Mouse (Mus musculus): ENCODE measurements at regions not wholly inside any gene's neighbourhood (a gene's known extent, or its start where the extent isn't known, plus 50 kb on each side); places are given as distances from the start of the nearest gene placed in this dataset.
"Not testable (repeated sequence)": the region's sequence is repeated elsewhere in the genome, so short reads cannot be mapped to it uniquely, and the experiment has no call there.

DNA sequence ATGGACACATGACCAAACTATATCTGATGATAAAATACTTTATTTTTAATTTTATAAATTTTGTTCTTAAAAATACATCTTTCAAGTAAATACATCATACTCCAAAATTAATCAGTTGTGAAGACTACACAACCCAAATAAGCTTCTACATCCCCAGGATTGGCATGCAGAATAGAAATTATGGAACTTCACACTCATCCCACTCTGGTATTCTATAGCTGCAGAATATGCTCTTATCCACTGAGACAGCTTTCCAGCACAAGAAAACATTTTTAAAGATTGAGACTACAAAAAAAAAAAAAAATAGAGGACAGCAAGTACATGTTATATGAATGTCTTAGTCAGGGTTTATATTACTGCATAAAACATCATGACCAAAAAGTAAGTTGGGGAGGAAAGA lies 94.4 kb downstream of the Gm11232 start:
- DNase-seq = no peak

DNA sequence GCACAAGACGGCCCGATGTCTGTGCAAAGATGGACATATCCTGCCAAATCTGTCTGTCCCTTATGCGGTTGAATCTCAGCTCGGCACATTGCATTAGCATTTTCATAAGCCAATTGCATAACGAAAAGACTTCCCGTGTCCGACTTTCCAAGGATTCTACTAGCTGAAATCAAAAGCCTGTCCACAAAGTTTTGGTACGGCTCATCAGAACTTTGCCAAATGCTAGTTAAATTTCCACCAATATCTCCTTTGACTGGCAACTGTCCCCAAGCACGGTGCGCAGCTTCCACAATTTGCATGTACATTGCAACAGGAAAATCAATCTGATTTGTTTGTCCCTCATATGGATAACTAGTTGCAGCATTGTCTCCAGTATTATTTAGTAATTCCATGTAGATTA lies 117.2 kb downstream of the Gm11232 start:
- DNase-seq = no peak

- no peak for DNase-seq
Observed at GRCm38 (mm10) chr4:71627088-71627487, 130.7 kb downstream of the Gm11232 start.

- DNase-seq = no peak
Observed at GRCm38 (mm10) chr4:71626626-71627025, 131.1 kb downstream of the Gm11232 start.

GRCm38 (mm10) chr4:71624771-71625170 lies 133.0 kb downstream of the Gm11232 start:
- DNase-seq = no peak

- DNase-seq = no peak
Observed at GRCm38 (mm10) chr4:71613720-71614119, 144.0 kb downstream of the Gm11232 start.

DNA sequence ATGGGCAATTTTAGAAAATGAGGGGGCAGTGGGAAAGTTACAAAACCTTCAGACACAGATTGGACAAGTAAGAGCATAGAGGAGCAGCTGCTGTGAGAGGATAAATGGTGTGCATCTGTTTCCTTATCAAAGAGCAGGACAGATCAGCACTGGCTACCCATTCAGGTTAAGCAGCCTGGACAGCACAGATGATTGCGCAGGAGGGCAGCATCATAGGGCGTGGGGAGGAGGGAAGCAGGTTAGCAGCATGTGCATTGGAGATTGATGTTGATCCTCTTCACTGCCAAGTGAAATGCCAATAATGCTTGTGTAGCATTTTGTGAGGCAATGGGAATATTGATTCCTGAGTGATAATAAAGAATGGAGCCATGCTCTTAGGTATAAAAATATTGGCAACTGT lies 171.9 kb downstream of the Gm11232 start:
- no peak for DNase-seq

DNA sequence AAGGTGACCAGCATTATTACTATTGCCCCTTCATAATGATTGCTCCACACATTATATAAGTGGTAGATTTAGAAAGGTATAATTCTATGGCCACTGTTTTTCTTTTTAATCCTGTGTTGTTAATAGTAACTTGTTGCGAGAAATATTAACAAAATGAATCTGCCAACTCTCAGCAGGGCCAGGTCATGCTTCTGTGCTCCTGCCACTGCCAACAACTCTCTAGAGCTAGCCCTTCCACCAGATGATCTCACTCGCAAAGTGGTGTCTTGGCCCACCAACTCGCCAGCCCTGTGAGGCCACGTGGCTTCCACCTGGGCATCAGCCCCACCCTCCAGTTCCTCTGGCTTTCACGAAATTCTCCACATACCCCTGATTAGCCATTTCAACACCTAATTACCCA lies 197.1 kb downstream of the Gm11232 start:
- DNase-seq = no peak

DNA sequence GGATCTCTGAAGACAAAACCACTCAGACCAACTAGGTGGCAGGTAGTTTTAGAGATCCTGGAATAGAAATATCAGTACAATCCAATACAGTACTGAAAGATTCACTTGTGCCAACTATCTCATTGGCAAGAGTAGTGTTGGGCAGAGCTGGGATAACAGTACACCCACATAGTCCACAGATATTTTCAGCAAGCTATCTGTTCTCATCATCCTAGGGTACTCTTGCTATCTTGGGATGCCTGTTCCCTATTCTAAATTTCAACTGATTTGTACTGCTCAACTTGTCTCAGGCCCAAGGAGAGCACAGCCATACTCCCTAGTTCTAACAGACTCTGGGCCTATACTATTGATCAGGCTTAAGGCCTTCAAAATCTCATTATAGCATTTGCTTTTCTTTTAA lies 218.6 kb downstream of the Gm11232 start:
- DNase-seq = no peak

- DNase-seq = no peak
Observed at GRCm38 (mm10) chr4:71537971-71538370, 219.8 kb downstream of the Gm11232 start.

GRCm38 (mm10) chr4:71524255-71524970 lies 233.4 kb downstream of the Gm11232 start:
- DNase-seq = peak; percentile 2

GRCm38 (mm10) chr4:71520751-71521150 lies 237.0 kb downstream of the Gm11232 start:
- DNase-seq = no peak

DNA sequence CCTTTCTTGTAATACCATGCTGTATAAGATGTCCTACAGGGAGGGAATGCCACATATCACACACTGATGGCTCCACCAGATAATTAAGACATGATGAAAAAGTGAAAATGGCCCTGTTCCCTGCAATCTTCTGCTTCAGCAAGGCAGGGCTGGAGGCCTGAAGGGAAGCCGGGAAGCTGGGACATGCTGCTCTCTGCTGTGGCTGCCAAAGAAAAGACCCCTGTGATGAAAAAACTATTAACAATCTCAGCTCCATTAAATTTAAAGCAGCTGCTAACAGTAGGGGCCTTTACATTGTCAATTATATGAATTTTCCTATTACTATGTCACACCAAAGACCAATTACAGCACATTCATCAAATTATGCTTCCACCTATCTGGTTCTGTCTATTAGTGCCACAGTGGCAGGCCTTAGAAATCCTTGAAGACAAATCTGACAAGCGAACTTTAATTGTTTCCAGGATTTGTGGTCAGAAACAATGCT lies 239.8 kb downstream of the Gm11232 start:
- DNase-seq = no peak

GRCm38 (mm10) chr4:71506911-71507310 lies 250.9 kb downstream of the Gm11232 start:
- DNase-seq = no peak

- DNase-seq = no peak
Observed at GRCm38 (mm10) chr4:71489788-71490187, 268.0 kb downstream of the Gm11232 start.

GRCm38 (mm10) chr4:71488663-71489161 lies 269.1 kb downstream of the Gm11232 start:
- DNase-seq = peak; percentile 3

GRCm38 (mm10) chr4:71488059-71488458 lies 269.7 kb downstream of the Gm11232 start:
- no peak for DNase-seq

DNA sequence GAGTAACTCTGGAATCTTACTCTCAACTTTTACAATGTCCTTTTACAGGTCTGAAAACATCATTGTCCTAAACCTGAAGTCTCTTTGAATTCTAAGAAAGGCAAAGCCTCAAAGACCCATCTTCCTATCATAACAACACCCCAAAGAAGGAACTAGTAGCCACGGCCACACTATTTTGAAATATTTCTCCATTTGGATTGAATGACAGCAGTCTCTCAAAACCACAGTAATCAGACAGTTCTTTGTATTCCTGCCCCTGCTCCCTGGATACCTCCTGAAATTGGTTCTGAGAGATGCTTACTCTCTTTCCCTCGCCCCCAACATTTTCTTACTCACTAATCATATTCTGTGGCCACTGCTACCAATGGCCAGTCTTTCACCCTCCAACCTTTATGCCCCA lies 276.8 kb downstream of the Gm11232 start:
- DNase-seq = no peak

DNA sequence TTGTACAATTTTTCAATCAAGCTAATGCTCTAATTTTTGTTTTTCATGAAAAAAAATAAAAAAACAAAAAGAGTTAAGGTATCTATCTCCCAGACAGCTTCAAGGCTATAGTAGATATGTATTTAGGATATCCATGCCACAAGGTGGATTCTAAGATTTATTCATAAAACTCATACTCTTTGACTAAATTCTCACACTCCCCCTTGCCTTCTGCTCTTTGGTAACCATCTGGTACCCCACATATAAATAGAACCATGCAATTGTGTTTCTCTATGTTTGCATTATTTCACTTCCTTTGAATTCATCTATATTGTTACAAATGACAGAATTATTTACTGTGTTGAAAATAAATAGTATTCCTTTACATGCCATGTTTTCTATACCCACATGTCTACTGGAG lies 287.2 kb downstream of the Gm11232 start:
- no peak for DNase-seq

DNA sequence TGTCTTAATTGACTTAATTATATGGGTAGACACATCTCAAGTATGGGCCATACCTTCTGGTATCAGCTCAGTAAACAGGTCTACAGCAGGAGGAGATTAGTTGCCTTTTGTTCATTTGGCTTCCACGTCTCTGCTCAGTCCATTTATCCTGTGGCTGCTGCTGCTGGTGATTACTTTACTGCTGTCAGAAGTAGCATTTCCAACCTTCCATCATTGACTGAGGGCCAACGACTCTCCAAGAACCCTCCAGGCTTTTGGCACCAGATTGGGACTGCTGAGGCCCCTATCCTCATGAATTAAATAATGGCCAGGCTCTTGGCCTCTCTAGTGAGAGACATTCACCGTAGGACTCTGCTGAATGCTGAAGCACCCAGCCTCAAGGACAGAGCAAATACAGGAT lies 303.0 kb downstream of the Gm11232 start:
- no peak for DNase-seq

- DNase-seq = no peak
Observed at GRCm38 (mm10) chr4:71453499-71453898, 304.3 kb downstream of the Gm11232 start.

DNA sequence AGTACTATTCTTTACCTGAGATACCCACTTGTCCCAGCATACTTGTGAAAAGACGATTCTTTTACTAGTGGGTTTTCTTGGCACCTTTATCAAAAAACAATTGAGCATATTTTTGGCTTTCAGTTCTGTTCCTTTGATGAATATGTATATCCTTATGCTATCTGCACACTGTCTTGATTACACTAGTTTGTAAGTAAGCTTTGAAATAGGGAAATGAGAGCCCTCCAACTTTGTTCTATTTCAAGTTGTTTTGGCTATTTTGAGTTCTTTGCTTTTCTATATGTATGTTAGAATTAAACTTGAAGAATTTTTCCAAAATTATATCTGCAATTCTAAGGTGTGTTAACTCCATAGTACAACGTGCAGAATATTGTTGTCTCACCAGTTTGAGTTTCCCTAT lies 311.3 kb downstream of the Gm11232 start:
- no peak for DNase-seq

GRCm38 (mm10) chr4:71431245-71431929 lies 326.4 kb downstream of the Gm11232 start:
- DNase-seq = no peak

DNA sequence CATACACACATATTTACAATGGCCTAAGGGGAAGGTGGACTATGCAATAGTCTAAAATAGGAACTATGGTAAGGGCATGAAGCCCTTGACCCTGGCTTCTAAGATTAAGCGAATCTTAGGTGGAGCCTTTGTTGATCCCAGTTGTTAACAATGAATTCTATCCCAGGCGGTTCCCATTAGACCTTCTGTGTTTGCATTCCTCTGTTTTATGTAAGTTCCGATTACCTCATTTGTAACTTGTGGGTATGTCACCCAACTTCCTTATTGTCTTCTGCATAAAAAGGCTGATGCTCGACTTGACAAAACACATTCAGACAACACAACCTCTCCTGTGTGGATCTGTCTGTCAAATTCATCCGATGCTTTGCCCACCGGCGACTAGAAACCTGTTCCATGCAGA lies 335.6 kb downstream of the Gm11232 start:
- not testable (repeated sequence) for DNase-seq
